Mouse (Mus musculus): ENCODE data around the gene Emid1.
"Not testable (repeated sequence)": the region's sequence is repeated elsewhere in the genome, so short reads cannot be mapped to it uniquely, and the experiment has no call there.

The Emid1 gene

DNA sequence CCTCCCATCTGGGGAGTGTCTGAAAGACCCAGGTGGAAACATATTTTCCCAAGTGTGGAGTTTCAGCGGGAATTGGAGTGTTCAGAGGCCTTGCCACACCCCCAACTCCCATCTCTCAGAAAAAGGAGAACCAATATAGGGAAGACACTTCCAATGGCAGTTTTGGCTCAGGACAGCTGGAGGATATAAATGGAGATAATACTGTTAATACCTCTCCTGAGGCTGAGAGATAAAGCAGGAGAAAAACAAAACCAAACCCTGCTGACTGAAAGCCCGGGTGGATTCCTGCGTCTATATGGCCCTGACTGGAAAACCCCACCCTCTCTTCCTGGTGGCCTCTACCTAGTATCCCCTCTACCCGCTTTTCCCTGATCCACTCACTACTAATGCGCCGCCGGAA, 49.7 kb downstream of the Emid1 start:
- DNase-seq = no peak

DNA sequence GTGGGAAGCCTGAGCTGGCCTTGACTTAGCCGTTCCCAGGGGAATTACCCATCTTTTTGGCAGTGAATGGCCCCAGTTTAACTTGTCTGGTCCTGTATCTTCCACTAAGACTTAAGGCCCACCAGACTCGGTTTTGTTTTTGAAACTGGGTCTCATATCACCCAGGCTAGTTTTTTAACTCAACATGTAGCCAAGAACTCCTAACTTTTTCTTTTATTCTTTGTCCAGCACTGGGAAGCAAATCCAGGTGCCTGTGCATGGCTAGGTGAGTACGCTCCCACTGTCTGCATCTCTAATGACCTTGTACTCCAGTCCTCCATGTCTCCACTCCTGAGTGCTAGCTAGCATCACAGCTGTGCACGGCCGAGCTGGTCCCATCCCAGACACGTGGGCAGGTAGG, 50.4 kb downstream of the Emid1 start:
- DNase-seq = no peak

DNA sequence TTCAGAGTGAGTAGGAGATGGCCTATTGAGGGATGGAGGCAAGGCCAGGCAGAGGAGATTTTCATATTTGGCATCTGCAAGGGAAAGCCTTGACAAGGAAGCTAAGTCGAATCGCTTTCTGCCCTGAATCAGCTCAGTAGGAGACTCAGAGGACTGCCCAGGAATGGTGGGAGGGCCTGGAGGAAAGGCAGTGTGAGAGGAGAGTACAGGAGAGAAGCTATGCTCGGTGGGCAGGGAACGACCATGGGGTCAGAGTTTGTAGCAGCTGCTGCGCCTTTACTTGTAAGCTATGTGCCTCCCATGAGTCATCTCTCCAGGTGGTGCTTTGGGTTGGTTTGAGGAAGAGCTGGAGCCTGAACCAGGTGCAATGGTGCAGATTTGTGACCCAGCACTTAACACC, 51.3 kb downstream of the Emid1 start:
- DNase-seq = peak in 1 of 2 experiments; percentile 52

DNA sequence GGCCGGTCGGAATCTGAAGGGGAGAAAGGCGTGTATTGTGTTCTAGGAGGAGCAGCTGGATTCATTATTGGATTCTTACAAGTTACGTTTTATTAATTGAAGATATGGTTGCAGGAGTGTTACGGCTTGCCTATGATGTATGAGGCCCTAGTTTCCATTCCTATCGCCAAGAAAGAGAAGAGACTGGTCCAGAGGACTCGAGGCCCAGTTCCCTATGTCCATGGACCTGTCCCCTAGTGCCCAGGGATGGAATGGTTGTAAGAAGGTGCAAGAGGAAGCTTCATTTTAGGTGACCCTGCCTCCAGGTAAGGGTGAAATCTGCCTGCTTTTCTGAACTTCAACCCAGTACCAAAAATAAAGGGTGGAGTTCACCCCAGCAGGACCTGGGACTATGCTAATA, 51.8 kb downstream of the Emid1 start:
- peak in 1 of 2 experiments; percentile 40 for DNase-seq

DNA sequence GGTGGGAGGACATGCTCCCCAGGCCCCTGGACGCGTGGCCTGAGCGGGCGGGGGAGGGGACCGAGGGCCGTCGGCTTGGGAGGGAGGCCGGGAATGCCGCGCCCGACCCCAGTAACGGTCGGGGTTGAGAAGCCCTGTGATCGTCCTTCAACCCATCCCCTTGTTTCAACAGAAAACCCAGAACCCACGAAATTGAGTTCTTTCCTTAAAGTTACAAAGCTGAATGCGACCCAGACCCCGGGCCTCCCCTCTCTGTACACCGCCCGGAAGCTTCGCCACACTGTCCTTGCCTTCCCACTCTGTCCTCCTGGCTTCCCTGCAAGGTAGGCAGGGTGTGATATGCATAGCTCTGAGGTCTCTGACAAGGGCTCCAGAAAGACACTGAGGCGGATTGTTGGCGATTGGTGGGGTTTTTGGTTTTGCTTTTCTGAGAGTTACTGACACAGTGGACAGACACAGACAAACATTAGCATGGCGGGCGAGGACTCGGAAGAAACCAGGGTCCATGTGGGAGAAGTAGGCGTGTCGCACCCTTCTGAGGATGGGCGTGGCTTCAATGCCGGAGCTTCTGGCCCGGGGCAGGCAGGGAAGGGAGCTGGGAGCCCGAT, 52.4 kb downstream of the Emid1 start:
- peak; percentile 89 to 93 for DNase-seq

DNA sequence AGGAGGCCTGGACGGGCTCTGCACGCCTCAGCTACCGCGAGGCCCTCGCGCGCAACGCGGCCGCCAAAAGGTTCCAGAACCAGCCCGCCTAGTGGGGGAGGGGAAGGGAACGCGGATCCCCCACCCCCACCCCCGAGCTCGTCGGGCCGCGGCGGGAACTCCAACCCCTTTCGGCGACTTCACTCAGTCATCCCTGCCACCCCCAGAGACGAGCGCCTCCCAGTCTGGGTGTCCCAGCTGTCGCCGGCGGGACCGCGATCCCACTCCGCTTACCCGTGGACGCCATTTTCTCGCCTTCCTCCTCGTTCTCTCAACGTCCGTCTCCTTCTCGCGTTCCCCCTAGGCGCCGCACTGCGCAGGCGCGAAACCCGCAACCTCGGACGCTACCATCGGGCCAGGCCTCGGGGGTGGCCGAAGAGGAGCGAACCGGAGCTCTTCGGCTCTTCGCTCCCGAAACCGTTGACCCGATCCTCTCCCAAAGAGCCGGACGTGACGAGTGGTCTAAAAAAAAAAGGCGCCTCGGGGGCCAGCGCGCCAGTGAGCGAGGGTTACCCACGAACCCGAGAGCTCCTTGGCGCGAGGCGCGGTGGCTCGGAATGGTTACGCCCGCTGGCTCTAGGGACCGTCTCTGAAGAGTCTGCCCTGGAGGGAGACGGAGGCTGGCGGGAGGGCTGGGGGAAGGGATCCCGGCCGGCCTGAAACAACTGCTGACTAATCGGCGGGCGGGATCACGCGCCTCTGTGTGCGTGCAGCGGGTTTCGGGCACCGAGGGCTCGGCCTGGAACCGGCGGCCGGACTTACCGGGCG, 53.1 kb downstream of the Emid1 start, which contains the start of the genes Rhbdd3 and Ewsr1:
Gene Rhbdd3, plus strand, starts transcription at position 191 of the 807 bp plus-strand sequence.
Gene Ewsr1, minus strand, starts transcription at position 531 of the 807 bp plus-strand sequence.
- peak; percentile 98 for DNase-seq

DNA sequence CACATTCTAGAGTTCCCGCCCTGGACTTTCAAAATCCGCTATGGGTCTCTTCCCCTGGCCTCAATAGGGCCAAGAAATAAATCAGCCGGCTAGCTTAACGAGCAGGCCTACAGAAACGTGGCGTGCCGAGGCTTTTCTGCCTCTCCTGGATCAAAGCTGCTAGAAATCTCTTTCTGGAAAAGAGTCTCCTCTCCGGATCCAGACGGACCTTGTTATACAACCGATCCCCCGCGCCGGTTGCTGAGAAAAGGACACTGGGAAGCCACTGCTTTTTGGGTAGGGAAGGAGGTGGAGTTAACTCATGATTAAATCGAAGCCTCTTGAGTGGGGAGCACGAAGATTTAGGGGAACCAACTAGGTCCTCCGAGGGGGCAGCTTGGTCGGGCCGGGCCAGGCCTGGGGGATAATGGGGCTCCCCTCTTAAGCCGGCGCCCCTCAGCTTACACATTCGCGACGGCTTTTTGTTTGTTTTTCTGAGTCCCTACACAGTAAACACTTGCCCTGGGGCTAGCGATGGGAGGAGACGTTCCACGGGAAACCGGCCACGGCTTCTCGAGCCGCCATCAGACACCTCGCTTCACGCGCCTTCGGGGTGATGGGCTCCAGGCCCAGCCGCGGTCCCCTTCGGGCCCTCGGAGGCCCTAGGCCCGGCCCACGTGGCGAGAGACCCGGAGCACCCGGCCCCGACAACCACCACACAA, 53.9 kb downstream of the Emid1 start:
- DNase-seq = peak; percentile 47 to 64

DNA sequence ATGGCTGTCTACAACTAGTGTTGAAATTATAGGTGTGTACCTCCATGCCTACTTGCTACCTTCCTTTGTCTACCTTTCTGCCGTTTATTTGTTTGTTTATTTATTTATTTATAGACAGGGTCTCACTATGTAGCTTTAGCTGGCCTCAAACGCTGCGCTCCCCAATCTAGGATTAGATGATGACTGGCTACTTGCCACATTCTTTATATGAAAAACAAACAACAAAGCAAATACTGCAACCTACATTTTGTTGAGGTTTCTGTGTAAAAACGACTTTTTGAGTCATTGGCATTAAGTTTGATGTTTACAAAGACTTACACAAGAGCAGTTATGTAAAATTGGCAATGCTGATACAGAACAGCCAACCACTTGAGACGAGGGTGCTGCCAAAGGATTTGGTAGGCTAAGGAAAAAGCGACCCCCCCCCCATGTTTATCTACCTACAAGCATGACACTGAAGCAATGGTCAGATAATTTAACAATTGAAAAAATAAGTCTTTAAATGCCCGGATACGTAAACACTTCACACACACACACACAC, 55.5 kb downstream of the Emid1 start:
- no peak for DNase-seq

DNA sequence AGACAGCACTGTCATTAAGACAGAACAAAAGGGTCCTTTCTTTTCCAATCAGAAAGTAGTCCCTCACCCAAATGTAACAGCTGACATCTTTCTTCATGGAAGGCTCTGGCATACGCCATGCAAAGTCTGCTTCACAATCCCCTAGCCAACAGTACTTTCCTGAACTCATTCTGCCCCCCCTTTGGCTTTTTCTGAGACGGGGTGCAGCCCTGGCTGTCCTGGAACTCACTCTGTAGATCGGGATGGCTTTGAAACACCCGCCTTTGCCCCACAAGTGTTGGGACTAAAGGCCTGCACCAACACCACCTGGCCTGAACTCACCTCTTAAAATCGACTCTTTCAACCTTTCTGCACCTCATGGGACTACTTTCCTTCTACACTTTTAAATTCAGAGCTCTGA, 56.2 kb downstream of the Emid1 start:
- DNase-seq = no peak

DNA sequence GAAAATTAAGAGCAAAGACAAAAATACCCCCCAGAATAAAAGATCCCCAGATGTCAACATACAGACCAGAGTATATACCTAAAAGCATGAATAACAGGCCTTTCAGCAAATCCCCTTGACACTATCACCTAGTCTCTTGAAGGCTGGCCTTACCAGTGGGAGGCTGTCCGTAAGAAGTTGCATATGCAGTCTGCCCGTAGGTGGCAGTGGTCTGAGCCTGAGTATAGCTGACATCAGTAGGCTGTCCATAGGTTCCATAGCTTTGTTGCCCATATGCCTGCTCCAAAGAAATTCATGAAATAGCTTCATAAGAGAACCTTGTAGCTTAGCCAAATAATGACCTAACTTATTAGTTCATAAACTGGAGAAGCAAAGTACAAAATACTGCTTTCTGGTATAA, 60.4 kb downstream of the Emid1 start:
- DNase-seq = peak in 1 of 2 experiments; percentile 47

DNA sequence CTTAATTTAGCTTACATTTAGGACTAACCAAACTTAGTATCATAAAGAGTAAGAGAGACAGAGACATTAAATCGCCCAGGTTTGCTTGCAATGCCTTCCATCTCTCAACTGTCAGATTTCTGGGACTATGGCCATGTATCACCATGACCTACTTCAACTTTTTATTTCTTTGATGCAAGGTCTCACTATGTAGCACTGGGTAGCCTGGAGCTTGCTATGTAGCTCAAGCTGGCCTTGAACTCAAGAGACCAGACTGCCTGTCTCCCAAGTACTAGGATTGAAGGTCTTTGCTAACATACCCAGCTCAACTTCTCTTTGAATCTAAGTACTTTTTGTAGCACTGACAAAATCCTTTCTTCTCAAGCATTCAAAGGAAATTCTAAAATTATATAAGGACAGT, 62.9 kb downstream of the Emid1 start:
- no peak for DNase-seq

DNA sequence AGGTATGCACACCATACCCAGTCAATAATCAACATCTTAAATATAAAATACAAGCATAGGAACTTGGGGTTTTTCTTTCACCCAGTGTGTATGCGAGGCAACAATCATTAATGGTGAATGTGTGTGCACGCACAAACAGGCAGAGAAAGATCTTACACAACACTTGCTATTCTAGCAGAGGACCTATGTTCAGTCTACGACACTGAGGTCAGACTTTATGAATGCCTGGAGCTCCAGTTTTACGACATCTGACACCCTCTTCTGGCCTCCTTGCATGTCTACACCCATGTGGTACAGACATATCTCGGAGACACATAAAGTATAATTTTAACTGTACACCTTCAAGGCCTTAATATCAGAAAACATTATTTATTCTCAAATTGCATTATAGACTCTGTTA, 75.2 kb downstream of the Emid1 start:
- DNase-seq = not testable (repeated sequence)

DNA sequence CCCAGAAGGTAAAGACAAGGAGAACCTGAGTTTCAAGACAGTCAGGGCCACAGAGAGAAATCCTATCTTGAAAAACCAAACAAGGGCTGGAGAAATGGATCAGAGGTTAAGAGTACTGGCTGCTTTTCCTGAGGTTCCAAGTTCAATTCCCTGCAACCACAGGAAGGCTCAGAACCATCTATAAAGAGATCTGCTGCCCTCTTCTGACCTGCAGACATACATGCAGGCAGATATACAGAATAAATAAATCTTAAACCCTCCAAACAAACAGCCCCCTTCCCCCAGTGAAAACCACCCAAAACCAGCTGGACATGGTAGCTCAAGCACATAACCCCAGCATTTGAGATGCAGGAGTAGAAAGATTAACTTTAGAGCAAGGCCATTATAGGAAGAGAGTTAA, 76.3 kb downstream of the Emid1 start:
- DNase-seq = no peak

DNA sequence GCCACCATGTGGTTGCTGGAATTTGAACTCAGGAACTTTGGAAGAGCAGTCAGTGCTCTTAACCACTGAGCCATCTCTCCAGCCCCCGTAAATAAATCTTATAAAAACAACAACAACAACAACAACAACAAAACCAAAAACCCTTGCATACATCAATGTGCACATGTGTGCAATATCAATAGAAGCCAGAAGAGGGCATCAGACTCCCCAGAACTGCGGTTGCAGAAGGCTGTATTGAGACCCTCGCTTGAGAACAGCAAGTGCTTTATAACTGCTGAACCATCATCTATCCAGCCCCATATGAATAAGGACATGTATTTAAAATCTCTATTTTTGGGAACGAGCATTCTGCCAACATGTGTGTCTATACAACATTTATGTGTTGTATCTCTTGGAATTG, 77.2 kb downstream of the Emid1 start:
- DNase-seq = peak in 1 of 2 experiments; percentile 46

DNA sequence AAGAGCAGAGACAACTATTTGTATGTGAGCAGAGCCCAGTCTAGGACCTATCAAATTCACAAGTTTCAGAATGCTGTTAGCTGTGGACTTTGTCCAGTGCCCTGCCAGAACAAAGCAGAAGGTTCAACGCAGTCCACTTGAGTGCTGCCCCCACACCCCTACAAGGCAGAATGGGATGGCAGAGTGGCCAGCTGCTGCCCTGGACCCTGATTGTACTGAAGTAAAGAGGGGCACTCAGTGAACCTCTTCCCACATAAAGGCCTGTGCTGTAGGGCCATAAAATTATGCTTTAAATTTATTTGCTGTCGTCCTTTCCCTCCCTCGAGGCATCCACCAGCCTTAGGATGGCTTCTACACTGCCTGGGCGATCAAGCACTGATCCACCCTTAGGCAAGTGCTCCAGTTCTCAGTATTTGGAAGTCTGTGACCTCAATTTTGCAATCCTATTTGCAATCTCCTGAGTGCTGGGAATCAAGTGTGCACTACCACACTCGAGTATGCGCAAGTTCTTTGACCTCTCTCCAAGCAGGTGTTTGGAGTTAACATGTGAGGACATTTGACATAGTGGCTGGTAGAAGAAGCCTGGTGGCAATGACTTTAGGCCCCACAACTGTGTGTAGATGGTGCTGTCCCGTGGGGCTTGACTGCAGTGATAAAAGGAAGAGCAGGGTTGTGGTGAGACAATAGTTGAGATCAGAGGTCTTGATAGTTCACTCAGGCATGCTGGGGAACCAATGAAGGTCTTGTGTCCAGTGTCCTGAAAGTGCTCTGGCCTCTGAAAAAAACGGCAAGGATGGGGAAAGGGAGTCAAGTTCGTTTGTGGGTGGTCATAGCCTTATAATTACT, 83.7 kb downstream of the Emid1 start:
- DNase-seq = no peak

DNA sequence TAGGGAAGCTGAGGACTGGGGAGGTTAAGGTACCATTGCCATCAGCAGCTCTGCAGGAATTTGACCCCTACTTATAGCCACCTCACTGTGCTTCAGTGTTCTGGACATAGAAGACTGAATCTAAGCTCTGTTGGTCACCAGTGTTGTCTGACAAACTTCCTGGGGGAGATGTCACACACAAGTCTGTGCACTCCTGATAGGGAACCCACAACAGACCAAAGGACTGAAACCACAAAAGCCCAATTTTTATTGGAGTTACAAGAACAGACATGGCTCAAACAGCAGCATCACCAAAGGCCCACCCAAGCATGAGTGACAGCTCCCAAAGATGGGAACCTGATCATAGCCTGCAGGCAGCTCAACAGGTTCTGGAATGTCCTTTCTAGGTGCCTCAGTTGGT, 85.0 kb downstream of the Emid1 start:
- no peak for DNase-seq

DNA sequence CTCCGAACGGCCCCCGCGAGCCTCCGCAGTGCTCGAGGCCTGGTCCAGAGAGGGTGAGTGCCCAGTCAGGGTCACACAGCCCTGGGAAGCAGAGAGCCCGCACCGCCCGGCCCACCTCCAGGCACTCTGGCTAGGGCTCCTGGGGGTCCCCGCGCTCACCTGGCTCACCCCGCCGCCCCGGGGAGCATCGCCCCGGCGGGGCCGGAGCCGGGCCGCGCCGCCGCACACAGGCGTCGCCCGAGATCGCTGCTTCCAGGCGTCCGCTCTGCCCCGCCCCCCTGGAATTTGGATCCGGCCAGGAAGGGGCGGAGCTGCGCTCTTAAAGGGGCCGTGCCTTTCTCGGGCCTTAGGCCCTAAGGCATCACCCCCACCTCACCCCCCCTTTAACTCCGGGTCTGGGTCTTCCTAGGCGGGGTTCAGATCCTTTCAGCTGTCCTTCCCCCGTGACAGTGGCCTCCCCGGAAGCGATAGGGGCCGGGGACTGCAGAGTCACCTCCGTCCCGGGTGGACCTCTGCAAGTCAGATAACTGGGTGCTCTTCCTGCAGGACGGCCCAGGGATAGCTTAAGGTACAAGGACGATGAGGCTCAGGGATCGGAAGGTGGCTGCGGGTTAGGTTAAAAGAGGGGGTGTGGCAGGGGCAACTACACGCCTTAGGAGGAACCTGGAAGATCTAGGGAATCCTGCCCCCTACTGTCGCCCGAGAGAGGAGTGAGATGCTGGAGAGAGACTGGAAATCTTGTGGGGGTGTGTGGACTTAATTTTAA, 86.8 kb downstream of the Emid1 start, which contains the start of gene Gas2l1:
Gene Gas2l1, minus strand, starts transcription at position 272 of the 766 bp plus-strand sequence.
- DNase-seq = peak; percentile 95 to 96

DNA sequence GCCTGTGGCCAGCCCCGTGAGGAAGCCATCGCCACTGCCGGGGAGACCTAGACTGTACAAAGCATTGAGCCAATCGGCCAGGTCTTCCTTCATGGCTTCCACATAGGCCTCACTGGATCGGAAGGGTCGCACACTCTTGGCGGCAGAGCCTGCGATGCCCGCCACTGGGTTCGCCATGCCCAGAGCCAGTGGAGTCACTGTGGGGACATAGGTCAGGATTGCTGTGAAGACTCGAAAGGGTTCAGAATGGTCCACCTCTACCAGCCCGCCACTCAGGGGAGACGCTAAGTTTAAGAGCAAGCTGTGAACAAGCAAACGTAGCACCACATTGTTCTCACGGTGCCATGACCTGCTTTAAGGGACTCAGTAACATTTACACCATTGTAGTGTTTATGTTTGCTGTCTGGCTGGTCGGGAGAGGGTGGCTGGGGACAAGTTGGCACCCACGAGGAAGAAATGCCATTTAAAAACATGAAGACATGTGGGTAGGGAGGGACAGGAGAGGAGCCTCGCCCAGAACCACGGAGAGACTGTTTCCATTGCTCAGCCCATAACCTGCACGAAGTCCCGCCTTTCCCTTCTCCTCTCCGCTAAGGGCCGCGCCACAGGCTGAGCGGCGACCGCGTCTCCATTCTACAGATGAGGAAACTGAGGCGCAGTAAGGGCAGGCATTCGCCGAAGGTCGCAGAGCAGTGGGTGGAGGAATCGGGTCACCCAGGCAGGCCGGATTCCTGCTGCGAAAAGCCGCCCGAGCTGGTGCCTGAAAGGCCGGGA, 87.6 kb downstream of the Emid1 start:
- peak in 1 of 2 experiments; percentile 33 for DNase-seq

DNA sequence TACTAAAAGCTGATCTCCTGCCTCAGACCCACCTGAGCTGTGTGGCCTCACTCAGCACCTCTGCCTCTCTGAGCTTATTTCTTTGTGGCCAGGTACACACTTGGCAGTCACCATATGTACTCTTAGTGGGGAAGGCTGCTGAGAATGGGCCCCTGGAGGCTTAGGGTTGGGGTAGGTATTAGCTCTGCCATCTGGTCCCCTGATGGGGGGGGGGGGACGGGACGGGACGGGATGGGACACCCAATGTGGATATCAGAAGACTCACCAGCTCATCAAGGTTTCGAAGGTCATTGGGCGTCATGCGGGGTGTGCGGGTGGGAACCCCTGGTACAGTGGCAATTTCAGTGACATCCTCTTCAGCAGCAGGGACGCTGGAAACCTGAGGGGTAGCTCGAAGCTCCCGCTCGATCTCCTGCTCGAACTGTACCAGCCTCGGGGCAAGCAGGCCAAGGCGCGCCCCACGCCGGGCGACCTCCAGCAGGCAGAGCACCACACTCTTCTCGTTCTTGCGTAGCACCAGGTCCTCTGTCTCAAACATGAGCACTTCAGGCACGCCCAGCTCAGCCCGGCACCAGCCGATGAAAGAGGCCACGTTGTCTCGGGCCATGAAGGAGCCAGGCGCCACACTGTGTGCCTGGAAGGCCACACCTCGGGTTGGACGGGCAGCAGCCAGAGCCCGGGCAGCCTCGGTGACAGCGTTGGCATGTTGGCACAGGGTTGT, 88.3 kb downstream of the Emid1 start:
- no peak for DNase-seq
